Mouse (Mus musculus): Measurements from ENCODE around the gene Mmp8. TPM values are rescaled to one million over a fixed set of nuclear protein-coding genes. Genes with fewer than 3 reads are reported as not detected.

Gene Mmp8
- polyA plus RNA-seq (2012; rRNA removed), result 0.81 and 1.7 TPM in 2 replicates

DNA sequence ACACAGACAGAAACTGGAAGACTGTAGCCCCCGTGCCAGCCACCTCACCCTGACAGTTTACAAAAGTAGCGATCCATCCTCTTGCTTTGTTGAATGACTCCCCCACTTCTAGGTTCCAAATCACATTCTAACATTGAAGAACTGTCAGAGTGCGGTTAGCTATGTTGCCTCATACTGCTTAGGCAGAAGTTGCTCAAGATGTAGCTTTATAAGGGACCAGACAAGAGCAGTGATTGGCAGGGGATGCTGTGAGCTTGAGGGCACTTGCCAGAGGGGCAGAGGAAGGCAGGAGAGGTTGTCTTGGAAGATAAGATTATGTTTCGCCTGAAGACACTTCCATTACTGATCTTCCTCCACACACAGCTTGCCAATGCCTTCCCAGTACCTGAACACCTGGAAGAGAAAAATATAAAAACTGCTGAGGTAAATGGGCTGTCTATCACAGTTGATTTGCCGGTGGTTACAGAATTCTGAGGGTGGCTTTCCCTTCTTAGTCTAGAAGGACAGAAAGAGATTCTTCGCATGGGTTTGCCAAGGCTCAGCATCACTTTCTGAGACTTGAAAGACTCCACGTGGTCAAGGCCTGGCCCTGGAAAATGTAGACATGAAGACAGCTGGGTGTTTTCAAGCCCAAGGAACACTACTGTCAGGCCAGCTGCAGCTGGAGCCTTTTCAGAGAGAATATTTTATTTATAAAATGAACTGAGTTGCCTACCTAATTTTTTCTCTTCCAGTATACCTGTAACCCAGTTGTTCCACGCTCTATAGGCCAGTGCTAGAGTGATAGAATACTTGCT, at the start of gene Mmp8:
Mmp8 (plus strand) TSS at position 236 of the 797 bp plus-strand sequence.
- Histone ChIP-seq H3K4me3 (replicated peaks; ENCODE audit: extremely low read depth, low read depth, low read length) (no peak within 1 kb of the TSS), H3K4me1 (ENCODE audit: control insufficient read depth, insufficient read depth, low read length) (peaks cover 3% of the 10 kb centered on the region; the same call in 1 of the 2 replicates)
- TF ChIP-seq CTCF (IDR thresholded peaks at IDR 0.05; ENCODE audit: insufficient read depth, low read length) (no peak), POLR2A (IDR thresholded peaks at IDR 0.05; ENCODE audit: borderline replicate concordance, extremely low read depth, low read depth, low read length) (no peak)
- 59% methylated on average over 8 of the region's 8 CpGs for WGBS
- DNase-seq, result no peak

DNA sequence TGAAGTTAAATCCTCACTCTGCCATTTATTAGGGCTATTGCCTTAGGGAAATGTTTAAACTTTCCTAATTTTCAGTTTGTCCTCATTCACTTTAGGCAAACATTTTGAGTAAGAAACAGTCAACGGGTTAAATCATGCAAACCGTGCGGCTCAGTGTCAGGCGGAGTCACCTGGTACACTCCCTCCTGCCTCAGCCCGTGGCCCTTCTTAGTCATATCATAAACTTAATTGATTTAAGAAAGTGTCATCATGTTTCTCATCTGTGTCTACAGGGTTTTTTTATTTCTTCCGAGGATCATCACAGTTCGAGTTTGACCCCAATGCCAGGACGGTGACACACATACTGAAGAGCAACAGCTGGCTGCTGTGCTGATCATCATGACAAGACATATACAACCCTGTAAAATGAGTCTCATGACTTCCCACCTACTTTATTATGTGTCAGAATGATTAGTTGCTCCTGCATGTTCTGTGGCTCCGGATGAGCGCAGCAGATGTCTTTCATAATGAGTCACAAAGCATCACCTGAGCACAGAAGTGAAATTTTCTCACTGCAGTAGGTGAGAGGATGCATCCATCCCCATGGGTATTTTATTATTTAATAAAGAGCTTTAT, 48.5 kb upstream of the Mmp8 start:
- Histone ChIP-seq H3K4me1 (ENCODE audit: control insufficient read depth, insufficient read depth, low read length) (no peaks in the 10 kb centered on the region), H3K4me3 (replicated peaks; ENCODE audit: extremely low read depth, low read depth, low read length) (no peak overlapping the region)
- TF ChIP-seq POLR2A (IDR thresholded peaks at IDR 0.05; ENCODE audit: borderline replicate concordance, extremely low read depth, low read depth, low read length), result no peak
- TF ChIP-seq CTCF (IDR thresholded peaks at IDR 0.05; ENCODE audit: insufficient read depth, low read length), result no peak
- no peak for DNase-seq
- WGBS, result 75% methylated on average over 10 of the region's 10 CpGs

GRCm38 (mm10) chr9:7517944-7518571, 40.2 kb upstream of the Mmp8 start:
- Histone ChIP-seq H3K4me1 (ENCODE audit: control insufficient read depth, insufficient read depth, low read length) (no peaks in the 10 kb centered on the region), H3K4me3 (replicated peaks; ENCODE audit: extremely low read depth, low read depth, low read length) (no peak overlapping the region)
- 66% methylated on average over 4 of the region's 4 CpGs for WGBS
- TF ChIP-seq POLR2A (IDR thresholded peaks at IDR 0.05; ENCODE audit: borderline replicate concordance, extremely low read depth, low read depth, low read length) (no peak), CTCF (IDR thresholded peaks at IDR 0.05; ENCODE audit: insufficient read depth, low read length) (no peak)
- DNase-seq, result no peak

- H3K4me3 ChIP-seq (replicated peaks; ENCODE audit: extremely low read depth, low read depth, low read length), result no peak overlapping the region
- TF ChIP-seq POLR2A (IDR thresholded peaks at IDR 0.05; ENCODE audit: borderline replicate concordance, extremely low read depth, low read depth, low read length) (no peak), CTCF (IDR thresholded peaks at IDR 0.05; ENCODE audit: insufficient read depth, low read length) (no peak)
- no peaks in the 10 kb centered on the region for H3K4me1 ChIP-seq (ENCODE audit: control insufficient read depth, insufficient read depth, low read length)
- 62% methylated on average over 4 of the region's 4 CpGs for WGBS
- no peak for DNase-seq
Measured at GRCm38 (mm10) chr9:7526255-7526940, 31.9 kb upstream of the Mmp8 start.

- Histone ChIP-seq H3K4me3 (replicated peaks; ENCODE audit: extremely low read depth, low read depth, low read length) (no peak overlapping the region), H3K4me1 (ENCODE audit: control insufficient read depth, insufficient read depth, low read length) (no peaks in the 10 kb centered on the region)
- no peak for TF ChIP-seq CTCF (IDR thresholded peaks at IDR 0.05; ENCODE audit: insufficient read depth, low read length)
- no peak for TF ChIP-seq POLR2A (IDR thresholded peaks at IDR 0.05; ENCODE audit: borderline replicate concordance, extremely low read depth, low read depth, low read length)
- DNase-seq, result no peak
Measured at GRCm38 (mm10) chr9:7542763-7543162, 15.5 kb upstream of the Mmp8 start.

DNA sequence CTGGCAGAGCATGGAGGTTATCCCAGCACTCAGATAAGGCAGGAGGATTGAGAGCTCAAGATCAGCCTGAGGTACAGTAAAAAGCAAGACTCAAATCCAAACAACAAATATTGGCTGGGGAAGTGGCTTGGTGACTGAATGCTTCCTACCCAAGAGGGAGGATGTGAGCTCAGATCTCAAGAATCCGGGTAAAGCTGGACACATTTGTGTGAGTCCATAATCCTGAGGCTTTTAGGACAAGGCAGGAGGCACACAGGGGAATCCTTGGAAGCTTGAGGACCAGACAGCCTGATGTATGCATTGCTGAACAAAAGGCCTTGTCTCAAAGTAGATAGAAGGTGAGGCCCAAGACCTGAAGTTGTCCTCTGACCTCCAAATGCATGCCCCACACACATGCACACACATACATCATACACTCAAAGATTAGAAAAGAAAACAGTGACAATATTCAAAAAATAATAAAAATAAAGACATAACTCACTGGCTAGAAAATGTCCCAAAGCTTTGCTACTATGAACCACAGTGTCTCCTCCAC, 13.3 kb upstream of the Mmp8 start:
- TF ChIP-seq CTCF (IDR thresholded peaks at IDR 0.05; ENCODE audit: insufficient read depth, low read length) (no peak), POLR2A (IDR thresholded peaks at IDR 0.05; ENCODE audit: borderline replicate concordance, extremely low read depth, low read depth, low read length) (no peak)
- DNase-seq, result no peak
- Histone ChIP-seq H3K4me1 (ENCODE audit: control insufficient read depth, insufficient read depth, low read length) (no peaks in the 10 kb centered on the region), H3K4me3 (replicated peaks; ENCODE audit: extremely low read depth, low read depth, low read length) (no peak overlapping the region)
- WGBS, result 25% methylated on average over 1 of the region's 1 CpGs

DNA sequence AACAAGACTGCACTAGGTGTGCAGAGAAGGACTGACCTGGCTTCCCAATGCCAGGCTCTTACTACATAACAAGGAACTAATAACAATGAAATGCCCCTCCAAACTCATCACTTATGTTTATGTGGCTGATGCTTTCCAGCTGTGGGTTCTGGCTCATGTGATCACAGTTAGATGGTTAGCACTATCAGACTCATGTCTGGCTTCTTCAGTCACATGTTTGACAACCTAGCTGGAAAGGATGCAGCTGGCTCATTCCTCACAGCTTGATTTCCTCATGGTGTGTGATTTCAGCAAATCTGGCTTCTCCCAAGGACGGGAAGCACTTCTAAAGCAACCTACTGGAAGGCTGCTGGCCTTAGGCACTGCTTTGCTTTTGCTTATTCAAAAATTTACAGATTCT, 12.8 kb upstream of the Mmp8 start:
- WGBS, result 45% methylated on average over 1 of the region's 1 CpGs
- Histone ChIP-seq H3K4me3 (replicated peaks; ENCODE audit: extremely low read depth, low read depth, low read length) (no peak overlapping the region), H3K4me1 (ENCODE audit: control insufficient read depth, insufficient read depth, low read length) (no peaks in the 10 kb centered on the region)
- DNase-seq, result no peak
- TF ChIP-seq POLR2A (IDR thresholded peaks at IDR 0.05; ENCODE audit: borderline replicate concordance, extremely low read depth, low read depth, low read length) (no peak), CTCF (IDR thresholded peaks at IDR 0.05; ENCODE audit: insufficient read depth, low read length) (no peak)

GRCm38 (mm10) chr9:7545920-7546319, 12.3 kb upstream of the Mmp8 start:
- Histone ChIP-seq H3K4me1 (ENCODE audit: control insufficient read depth, insufficient read depth, low read length) (no peaks in the 10 kb centered on the region), H3K4me3 (replicated peaks; ENCODE audit: extremely low read depth, low read depth, low read length) (no peak overlapping the region)
- 87% methylated on average over 7 of the region's 7 CpGs for WGBS
- DNase-seq, result no peak
- TF ChIP-seq POLR2A (IDR thresholded peaks at IDR 0.05; ENCODE audit: borderline replicate concordance, extremely low read depth, low read depth, low read length) (no peak), CTCF (IDR thresholded peaks at IDR 0.05; ENCODE audit: insufficient read depth, low read length) (no peak)

GRCm38 (mm10) chr9:7551943-7552342, 6.3 kb upstream of the Mmp8 start:
- no peak for DNase-seq
- TF ChIP-seq CTCF (IDR thresholded peaks at IDR 0.05; ENCODE audit: insufficient read depth, low read length) (no peak), POLR2A (IDR thresholded peaks at IDR 0.05; ENCODE audit: borderline replicate concordance, extremely low read depth, low read depth, low read length) (no peak)
- Histone ChIP-seq H3K4me1 (ENCODE audit: control insufficient read depth, insufficient read depth, low read length) (no peaks in the 10 kb centered on the region; the same call in 1 of the 2 replicates), H3K4me3 (replicated peaks; ENCODE audit: extremely low read depth, low read depth, low read length) (no peak overlapping the region)

Data from lung, adult 2 months (tissue).